Mouse (Mus musculus) myocyte (in vitro differentiated cells): ENCODE measurements around the gene Rad23a.

Experiments used
- CEBPB ChIP-seq: IDR thresholded peaks from 2 replicates; pipeline ENCODE4 v1.6.1; 2011; ENCODE audit warnings: mild to moderate bottlenecking, moderate library complexity; ENCODE audit not compliant: poor library complexity, insufficient read depth, severe bottlenecking
- E2F4 ChIP-seq: IDR thresholded peaks from one replicate; pipeline ENCODE4 v1.6.1; 2011; ENCODE audit warnings: mild to moderate bottlenecking, control low read depth, moderate library complexity; ENCODE audit not compliant: insufficient read depth
- MAX ChIP-seq: IDR thresholded peaks from one replicate; pipeline ENCODE4 v1.6.1; 2011; ENCODE audit warnings: low read depth, mild to moderate bottlenecking, control low read depth
- MYOD1 ChIP-seq, 3 experiments: IDR thresholded peaks; one replicate each; pipeline ENCODE4 v1.6.1; 2011; ENCODE audit warnings: control low read depth in 2 of 3, low read depth in 2 of 3, mild to moderate bottlenecking in 2 of 3, moderate library complexity in 1 of 3; ENCODE audit not compliant: insufficient read length in 2 of 3, control insufficient read depth in 1 of 3
- MYOG ChIP-seq, 3 experiments: IDR thresholded peaks; one replicate each; pipeline ENCODE4 v1.6.1; 2011; ENCODE audit warnings: control low read depth in 2 of 3, low read depth in 2 of 3, mild to moderate bottlenecking in 2 of 3; ENCODE audit not compliant: insufficient read length in 2 of 3, control insufficient read depth in 1 of 3, insufficient read depth in 1 of 3
- POLR2A ChIP-seq: IDR thresholded peaks from one replicate; pipeline ENCODE4 v1.6.1; 2011; ENCODE audit warnings: low read depth, mild to moderate bottlenecking, control low read depth, moderate library complexity; ENCODE audit not compliant: insufficient read length
- POLR2AphosphoS2 ChIP-seq: IDR thresholded peaks from one replicate; pipeline ENCODE4 v1.6.1; 2011; ENCODE audit warnings: low read depth, control low read depth; ENCODE audit not compliant: insufficient read length
- SRF ChIP-seq: IDR thresholded peaks from one replicate; pipeline ENCODE4 v1.6.1; 2011; ENCODE audit warnings: low read depth; ENCODE audit not compliant: control insufficient read depth, insufficient read length
- TCF12 ChIP-seq: IDR thresholded peaks from one replicate; pipeline ENCODE4 v1.6.1; 2011; ENCODE audit warnings: mild to moderate bottlenecking, control low read depth; ENCODE audit not compliant: poor library complexity, insufficient read depth, severe bottlenecking
- USF1 ChIP-seq: IDR thresholded peaks from one replicate; pipeline ENCODE4 v1.6.1; 2011; ENCODE audit warnings: low read depth, mild to moderate bottlenecking, control low read depth, moderate library complexity

DNA sequence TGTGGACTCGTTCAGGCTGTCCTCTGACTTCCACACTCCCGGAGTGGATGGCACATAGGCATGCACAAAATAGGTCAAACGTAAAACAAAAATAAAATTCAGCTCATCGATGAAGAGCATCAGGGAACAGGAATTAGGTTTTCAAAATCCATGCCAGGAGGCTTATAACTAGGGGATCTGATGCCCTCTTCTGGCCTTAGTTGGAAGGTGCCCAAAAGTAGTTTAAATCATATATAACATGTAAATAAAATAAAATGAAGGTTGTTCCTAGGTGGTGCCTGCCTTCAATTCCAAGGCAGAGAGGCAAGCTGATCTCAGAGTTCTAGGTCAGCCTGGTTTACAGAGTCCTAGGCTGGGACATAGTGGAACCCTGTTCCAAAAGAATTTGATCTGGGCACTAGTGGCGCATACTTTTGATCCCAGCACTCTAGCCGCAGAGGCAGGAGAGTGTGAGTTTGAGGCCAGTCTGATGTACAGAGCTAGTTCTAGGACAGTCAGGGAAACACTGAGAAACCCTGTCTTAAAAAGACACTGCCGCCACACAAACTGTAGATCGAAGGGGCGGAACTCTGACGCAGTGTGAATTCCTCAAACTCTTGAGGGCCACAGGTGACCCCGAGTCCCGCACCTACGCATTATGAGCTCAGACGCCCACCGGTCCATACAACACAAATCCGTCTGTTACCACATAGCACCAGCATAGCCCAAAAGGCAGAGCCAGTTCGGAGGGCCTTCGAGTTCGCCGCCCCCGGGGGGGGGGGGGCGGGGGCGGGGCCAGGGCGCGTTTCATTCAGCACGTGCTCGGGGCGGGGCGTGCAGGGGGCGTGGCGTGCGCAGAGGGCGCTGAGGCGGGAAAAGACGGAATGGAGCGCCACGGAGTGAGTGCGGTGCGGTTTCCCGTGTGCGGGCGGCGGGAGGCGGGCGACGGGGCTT is 31.2 kb upstream of the Rad23a start, which contains the start of gene Syce2:
- TF ChIP-seq E2F4 = no peak
- no peak for TF ChIP-seq MAX
- peak; percentile 42 for TF ChIP-seq POLR2AphosphoS2
- no peak for TF ChIP-seq POLR2A
- TF ChIP-seq TCF12 = no peak
- TF ChIP-seq MYOG (IDR thresholded peaks at IDR 0.05; ENCODE audit: control insufficient read depth in 1 of 3, insufficient read depth in 1 of 3, insufficient read length in 2 of 3, low read depth in 2 of 3) = no peak
- no peak for TF ChIP-seq CEBPB
- no peak for TF ChIP-seq MYOD1 (IDR thresholded peaks at IDR 0.05; ENCODE audit: control insufficient read depth in 1 of 3, insufficient read length in 2 of 3, low read depth in 2 of 3)
- no peak for TF ChIP-seq USF1
- TF ChIP-seq SRF = no peak
